Mouse (Mus musculus) layer of hippocampus, postnatal 36 days (tissue): Measurements from ENCODE around the gene Rps6ka5. TPM values are rescaled to one million over a fixed set of nuclear protein-coding genes. Genes with fewer than 3 reads are reported as not detected.
A peak's percentile ranks its signal among the peaks of the same experiment; 100 is the strongest.

Experiments
- DNase-seq, 2 experiments: peaks; one replicate each; pipeline ENCODE4 v3.0.0; 2022
- total RNA-seq, 2 experiments: library from RNA; stranded (reverse); gene quantifications; 2 replicates each; pipeline ENCODE4 v1.2.3; 2021

Gene Rps6ka5
- total RNA-seq, 2 experiments from 2014 or later = 21.9 to 22.7 TPM

GRCm38 (mm10) chr12:100724606-100725457, 2.0 kb downstream of the Rps6ka5 start:
- DNase-seq = peak; percentile 99 to 100

DNA sequence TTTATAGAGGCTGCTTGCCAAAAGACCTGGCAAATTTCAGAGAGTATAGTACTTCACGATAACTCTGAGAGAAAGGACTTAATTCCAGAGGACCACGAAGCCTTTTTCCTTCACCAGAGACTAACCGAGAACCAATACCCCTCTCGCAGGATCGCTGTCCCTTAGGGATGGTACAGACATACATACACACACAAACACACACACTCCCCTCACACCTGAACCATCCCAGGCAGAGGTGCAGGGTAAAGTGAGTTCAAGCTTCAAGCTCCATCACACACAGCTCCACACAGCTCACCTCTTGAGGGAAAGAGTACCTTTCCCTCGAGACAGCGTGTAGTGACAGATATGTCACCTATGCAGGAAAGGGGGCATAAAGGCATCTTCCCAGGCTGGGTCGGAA, 2.6 kb downstream of the Rps6ka5 start:
- DNase-seq = no peak

DNA sequence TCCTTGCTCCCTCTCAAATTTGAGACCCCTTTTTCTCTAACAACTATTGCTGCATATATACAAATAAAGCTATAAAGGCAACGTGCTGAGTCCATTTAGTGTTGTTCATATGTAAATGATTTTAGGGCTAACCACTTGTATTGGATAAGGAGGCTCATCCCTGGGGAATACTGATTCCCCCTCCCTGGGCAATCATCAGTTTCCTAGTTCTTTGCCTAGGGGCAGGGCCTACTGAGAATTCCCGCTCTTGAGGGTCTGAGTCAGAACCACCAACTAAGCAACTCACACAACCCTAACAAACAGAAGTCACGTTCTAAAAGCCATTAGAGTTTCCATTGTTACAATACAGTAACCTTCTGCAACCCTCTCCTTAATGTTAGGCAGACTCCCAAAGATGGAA, 6.0 kb downstream of the Rps6ka5 start:
- no peak for DNase-seq

DNA sequence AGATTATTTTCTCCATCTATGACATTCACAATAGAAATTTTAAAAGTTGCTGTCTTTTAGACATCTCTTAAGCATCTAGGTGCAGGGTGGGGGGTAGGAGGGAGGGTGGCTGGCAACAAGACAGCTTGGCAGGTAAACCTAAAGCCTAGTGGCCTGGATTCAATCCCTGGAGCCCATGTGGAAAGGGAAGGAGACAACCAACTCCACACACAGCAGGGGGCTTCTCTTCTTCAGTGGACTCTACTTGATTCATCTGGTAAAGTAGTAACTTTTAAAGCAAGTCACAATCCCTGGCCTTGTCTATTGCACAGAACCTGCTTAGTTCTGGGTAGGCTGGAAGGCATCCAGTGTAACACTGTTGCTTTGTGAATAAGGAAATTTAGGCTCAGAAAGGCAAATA, 9.3 kb downstream of the Rps6ka5 start:
- DNase-seq = no peak

GRCm38 (mm10) chr12:100716969-100717368, 9.8 kb downstream of the Rps6ka5 start:
- no peak for DNase-seq

DNA sequence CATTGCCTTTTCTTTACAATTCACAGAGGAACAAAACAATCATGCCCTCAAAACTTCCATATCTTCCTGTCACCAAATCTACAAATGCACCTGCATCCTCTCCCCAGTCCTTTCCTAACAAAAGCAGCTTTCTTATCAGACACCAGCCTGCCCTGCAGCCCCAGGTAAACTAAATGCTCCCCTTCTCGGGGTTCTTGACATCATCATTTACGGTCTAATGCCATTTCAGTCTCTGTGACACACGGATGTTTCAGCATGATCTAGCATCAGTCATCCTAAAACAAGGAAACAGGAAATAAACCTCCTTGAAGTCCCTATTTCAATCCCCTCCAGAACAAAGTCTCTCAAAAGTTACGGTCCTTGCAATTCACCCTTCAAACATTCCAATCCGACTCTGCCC, 15.0 kb downstream of the Rps6ka5 start:
- no peak for DNase-seq

DNA sequence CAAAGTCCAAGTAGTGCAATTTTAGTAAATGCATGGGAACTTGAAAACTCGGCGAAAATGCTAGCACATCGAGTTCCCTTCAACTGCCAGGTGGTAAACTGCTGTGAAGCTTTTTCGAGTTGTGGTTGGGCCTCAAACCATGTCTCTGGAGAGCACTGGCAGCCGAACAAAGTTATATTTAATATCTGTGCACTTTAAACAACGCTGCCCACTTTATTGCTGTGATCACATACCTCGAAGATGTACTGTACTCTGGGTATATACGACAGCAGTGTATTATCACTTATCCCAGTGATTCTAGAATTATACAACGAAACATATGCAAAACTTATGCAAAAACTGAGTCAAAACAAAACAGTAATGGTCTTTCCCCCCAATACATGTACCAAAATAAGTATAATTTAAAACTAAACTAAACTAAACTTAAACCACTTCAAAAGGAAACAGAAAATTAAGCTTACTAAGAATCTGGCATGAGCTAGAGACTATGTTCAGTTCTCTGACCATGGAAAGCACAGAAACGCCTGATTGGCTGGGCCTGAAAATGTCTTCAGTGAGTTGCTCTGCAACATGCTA, 15.6 kb downstream of the Rps6ka5 start:
- DNase-seq = no peak

DNA sequence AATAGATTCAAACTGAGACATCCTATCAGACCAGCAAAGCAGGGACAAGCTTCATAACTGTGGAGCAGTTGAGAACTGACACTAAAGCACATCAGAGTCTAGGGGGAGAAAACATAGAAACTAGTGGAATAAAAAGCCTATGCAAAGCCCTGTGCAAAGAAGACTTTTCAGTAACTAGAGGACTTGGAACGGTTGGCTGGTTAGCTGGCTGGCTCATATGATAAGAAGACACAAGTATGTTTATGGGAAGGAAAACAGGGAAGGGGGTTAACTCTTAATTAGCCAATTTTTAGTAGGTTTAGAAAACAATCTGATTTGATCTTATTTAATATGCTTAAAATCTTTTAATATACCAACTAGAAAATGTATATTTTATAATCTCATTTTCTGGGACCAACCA, 16.4 kb downstream of the Rps6ka5 start:
- DNase-seq = no peak

- DNase-seq = no peak
Measured at GRCm38 (mm10) chr12:100707312-100707711, 19.5 kb downstream of the Rps6ka5 start.

DNA sequence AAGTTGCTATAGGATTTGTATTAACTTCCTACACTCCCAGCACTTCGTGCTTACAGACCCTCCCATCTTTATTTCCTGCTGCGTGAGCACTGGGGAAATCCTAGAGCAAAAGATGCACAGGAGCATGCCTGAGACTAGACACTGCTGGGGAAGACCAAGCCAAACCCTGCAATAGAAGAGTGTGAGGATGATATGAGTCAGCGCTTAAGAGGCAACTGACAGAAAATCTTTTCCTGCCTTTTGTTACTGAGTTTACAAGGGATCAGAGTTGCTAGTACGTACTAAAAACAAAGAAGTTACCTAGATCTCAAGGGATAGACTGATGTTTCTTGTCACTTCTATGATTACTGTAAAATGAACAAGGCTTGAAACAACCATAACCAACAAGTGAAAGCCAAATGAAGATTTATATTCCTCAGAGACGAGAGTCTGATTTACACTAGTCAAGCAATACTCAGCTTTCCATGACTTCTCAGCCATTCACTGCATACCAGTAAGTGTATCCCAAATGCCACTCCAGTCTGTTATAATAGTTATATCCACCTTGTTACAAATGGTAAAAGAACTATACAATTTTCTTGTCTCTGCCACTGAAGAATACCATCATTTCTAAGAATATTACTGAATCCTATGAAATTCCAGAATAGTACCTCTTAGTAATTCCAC, 21.6 kb downstream of the Rps6ka5 start:
- DNase-seq = no peak

DNA sequence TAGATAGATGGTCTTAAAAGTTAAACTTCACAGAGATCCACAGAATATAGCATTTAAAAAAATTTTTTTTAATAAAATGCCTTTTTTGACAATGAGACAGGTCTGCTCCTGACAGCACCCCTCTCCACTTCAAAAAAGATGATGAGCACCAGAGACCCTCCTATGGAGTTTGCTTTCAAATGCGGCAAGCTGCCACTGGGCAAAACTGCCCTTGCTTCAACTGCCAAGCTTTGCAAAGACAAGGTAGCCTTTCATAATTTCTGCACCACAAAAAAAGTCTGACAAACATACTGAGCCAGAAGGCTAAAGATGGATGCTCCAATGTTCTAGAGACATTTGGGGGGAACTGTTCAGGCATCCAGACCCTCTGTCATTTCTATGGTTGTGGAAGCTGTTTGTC, 28.8 kb downstream of the Rps6ka5 start:
- no peak for DNase-seq

DNA sequence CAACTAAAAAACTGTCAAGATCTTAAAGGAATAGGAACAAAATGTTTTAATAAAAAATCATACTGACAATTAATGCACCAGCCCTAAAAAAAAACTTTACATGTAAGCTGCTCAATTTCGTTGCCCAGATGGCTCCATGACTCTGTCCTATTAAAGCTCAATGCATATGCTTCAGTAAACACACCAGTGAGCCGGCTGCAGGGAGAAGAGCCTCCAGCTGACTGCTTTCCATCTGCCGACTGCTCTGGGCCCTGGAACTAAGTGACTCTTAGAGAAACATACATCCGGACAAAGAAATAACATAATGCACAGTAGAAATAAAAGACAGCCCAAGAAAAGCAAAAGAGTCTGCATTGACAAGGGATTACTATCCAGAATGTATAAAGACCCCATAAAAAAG, 30.2 kb downstream of the Rps6ka5 start:
- no peak for DNase-seq

- DNase-seq = no peak
Measured at GRCm38 (mm10) chr12:100695252-100695651, 31.5 kb downstream of the Rps6ka5 start.

GRCm38 (mm10) chr12:100692208-100692607, 34.6 kb downstream of the Rps6ka5 start:
- DNase-seq = no peak

GRCm38 (mm10) chr12:100690444-100690843, 36.3 kb downstream of the Rps6ka5 start:
- DNase-seq = no peak

- no peak for DNase-seq
Measured at GRCm38 (mm10) chr12:100688177-100688576, 38.6 kb downstream of the Rps6ka5 start.

DNA sequence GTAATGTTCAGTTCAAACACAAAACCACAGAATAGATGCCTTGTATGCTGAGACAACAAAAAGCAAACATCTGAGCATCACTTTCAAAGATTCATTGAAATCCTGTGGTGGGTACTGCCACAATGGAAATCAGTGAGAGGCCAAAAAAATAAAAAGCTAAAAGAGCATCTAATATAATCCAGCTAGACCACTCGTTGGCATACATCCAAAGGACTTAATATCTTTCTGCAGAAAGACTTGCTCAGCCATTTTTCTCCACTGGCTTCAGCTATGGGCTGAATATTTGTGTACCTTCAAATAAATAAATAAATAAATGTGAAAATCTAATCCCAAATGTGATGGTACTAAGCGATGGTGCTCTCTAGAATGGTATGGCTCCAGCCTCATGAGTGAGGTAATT, 39.8 kb downstream of the Rps6ka5 start:
- DNase-seq = no peak

DNA sequence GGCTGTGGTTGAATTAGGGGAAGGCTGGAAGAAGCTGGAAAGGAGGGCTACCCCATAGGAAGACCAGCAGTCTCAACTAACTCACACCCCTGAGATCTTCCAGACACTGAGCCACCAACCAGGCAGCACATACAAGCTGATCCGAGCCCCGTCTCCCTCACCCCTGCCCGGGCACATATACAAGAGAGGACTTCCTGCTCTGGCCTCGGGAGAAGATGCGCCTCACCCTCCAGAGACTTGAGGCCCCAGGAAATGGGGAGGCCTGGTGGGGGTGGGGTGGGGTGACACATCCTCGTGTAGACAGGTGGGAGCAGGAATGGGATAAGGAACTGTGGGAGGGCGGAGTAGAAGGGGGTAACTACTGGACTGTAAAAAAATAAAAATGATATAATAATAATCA, 45.0 kb downstream of the Rps6ka5 start:
- no peak for DNase-seq

DNA sequence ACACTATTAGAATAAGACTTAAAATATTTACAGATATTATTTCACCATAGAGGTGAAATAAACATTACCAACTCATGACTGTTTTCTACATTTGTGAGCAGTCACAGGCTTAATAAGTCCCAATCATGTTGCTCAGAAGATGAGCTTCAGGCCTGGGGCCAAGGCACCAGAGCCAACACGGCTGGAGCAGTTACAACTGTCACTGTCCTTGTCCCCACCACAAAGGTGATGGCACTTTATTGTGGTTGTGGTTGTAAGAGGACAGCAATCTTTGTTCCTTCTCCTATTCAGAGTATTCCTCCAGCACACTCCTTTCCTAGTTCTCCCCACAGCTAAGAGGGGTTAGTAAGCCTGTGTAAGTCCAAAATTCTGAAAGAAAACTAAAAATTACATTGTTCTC, 45.5 kb downstream of the Rps6ka5 start:
- no peak for DNase-seq

DNA sequence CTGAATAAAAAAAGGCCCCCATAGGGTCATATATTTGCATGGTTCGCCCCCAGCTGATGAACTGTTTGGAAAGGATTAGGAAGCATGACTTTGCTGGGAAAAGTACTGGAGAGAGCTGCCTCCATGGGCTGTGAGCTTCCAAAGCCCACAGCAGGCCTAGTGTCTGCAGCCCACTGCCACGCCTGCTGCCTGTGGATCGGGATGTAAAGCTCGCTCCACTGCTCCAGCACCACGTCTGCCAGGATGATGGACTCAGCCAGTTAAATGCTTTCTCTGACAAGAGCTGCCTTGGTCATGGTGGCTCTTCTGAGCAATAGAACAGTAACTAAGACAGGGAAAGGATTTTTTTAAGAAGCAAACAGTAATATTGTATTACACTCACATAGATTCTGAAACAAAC, 46.1 kb downstream of the Rps6ka5 start:
- DNase-seq = no peak

DNA sequence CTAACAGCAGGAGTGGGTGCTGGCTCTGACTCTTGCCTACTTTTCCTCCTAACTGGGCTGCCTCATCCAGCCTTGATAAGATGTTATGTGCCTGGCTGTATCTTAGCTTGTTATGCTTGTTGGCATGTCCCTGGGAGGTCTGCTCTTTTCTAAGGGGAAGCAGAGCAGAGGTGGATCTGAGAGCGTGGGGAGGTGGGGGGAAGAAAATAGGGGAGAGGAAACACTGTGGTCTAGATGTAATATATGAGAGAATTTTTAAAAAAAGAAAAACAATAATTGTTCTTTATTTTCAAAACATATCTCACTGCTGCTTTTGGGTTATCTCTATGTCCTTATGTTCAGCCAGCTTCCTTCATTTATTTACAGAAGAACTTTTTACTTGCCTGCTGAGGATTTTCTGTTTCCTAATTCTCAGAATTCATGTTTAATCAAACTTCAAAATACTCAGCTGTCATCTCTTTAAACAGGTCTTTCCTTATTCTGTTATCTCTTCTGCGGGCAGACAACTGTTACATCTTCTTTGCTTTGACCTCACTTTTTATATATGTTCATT, 56.1 kb downstream of the Rps6ka5 start:
- no peak for DNase-seq

- no peak for DNase-seq
Measured at GRCm38 (mm10) chr12:100665294-100665693, 61.5 kb downstream of the Rps6ka5 start.

DNA sequence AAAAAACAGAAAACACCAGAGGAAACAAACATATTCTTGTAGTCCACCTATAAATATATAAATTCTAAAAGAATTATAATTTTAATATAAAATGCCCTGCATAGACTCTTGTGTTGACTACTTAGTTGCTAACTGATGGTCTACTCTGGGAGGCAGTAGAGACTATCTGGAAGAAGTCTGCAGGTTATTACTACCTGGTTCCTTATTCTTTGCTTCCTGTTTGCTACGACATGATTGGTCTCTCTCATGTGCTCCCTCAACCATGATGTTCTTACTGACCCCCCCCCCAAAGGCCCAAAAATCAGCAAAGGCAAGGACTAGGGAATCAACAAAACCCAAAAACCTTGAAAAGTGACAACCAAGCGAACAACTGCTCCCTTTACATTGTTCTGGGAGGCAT, 66.7 kb downstream of the Rps6ka5 start:
- no peak for DNase-seq
